Mouse (Mus musculus) forebrain, embryonic 11.5 days (tissue): ENCODE measurements around the gene 4930402F06Rik. TPM values are rescaled to one million over a fixed set of nuclear protein-coding genes. Genes with fewer than 3 reads are reported as not detected.

Experiments
- ATAC-seq: fragments of 200-750 bp; cut with Nextera tagmentation; replicated peaks from 2 replicates; pipeline ENCODE4 v1.8.0; 2017; ENCODE audit warnings: moderate TSS enrichment; ENCODE audit not compliant: low FRiP score
- DNase-seq: peaks from one replicate; pipeline ENCODE4 v3.0.0-alpha.2; 2017; ENCODE audit warnings: low spot score
- H3K27ac ChIP-seq: fragments of 300-500 bp; sonication (generic); 2 replicates; pipeline ENCODE4 v1.5.1; 2014; ENCODE audit warnings: low read depth, low read length
- H3K27me3 ChIP-seq: fragments of 300-500 bp; sonication (generic); 2 replicates; pipeline ENCODE4 v1.6.1; 2014; ENCODE audit warnings: mild to moderate bottlenecking, low read length, mixed read lengths; ENCODE audit not compliant: control insufficient read depth, insufficient read depth
- H3K36me3 ChIP-seq: fragments of 300-500 bp; sonication (generic); 2 replicates; pipeline ENCODE4 v1.6.1; 2014; ENCODE audit warnings: mild to moderate bottlenecking, low read length, moderate library complexity, mixed read lengths; ENCODE audit not compliant: control insufficient read depth, insufficient read depth
- H3K4me1 ChIP-seq: fragments of 300-500 bp; sonication (generic); replicated peaks from 2 replicates; pipeline ENCODE4 v1.6.1; 2014; ENCODE audit warnings: low read length, mixed read lengths; ENCODE audit not compliant: control insufficient read depth, insufficient read depth
- H3K4me2 ChIP-seq: fragments of 300-500 bp; sonication (generic); 2 replicates; pipeline ENCODE4 v1.6.1; 2014; ENCODE audit warnings: low read depth, mild to moderate bottlenecking, low read length, moderate library complexity, mixed read lengths; ENCODE audit not compliant: severe bottlenecking
- H3K4me3 ChIP-seq: fragments of 300-500 bp; sonication (generic); 2 replicates; pipeline ENCODE4 v1.5.1; 2014; ENCODE audit warnings: low read depth, low read length
- H3K9ac ChIP-seq: fragments of 300-500 bp; sonication (generic); 2 replicates; pipeline ENCODE4 v1.6.1; 2014; ENCODE audit warnings: low read length
- H3K9me3 ChIP-seq: fragments of 300-500 bp; sonication (generic); 2 replicates; pipeline ENCODE4 v1.6.1; 2016; ENCODE audit warnings: low read length, mixed read lengths; ENCODE audit not compliant: control insufficient read depth
- WGBS: fragments of 180-500 bp; shearing (Covaris S2); extraction: QIAGEN DNeasy Blood & Tissue Kit; methylation state at CpG from one replicate; pipeline ENCODE4 v1.1.7; 2014; 5-methylcytosine and 5-hydroxymethylcytosine counted together
- polyA plus RNA-seq: library from polyadenylated mRNA; unstranded; fragments of >200 nt; fragmentation: Nextera tagmentation; extraction: Ambion mirVana; gene quantifications from 2 replicates; pipeline ENCODE4 v1.2.1, GENCODE M21; 2014

Gene 4930402F06Rik
- polyA plus RNA-seq, 1 experiment from 2014 or later, result not detected

DNA sequence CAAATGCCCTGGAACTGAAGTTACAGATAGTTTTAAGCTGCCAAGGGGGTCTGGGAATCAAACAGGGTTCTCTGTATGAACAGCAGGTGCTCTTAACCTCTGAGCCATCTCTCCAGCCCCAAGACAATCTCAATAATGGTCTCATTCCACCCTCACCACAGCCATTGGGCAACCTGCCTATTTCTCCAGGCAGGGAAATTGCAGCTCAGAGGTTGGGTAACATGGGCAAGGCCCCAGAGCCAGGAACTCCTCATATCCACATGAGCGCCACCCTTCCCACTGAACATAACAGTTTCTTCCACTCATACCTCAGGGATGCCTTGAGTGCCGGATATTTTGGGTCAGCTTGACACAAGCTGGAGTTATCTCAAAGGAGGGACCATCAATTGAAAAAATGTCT is 40.8 kb upstream of the 4930402F06Rik start:
- DNase-seq (no peak), ATAC-seq (no peak)
- H3K9ac ChIP-seq, result no peak overlapping the region
- no peaks in the 10 kb centered on the region for H3K9me3 ChIP-seq
- H3K4me2 ChIP-seq, result no peak overlapping the region
- H3K36me3 ChIP-seq, result no peaks in the 10 kb centered on the region
- no peak overlapping the region for H3K27ac ChIP-seq
- 94% methylated on average over 2 of the region's 2 CpGs for WGBS
- H3K4me3 ChIP-seq, result no peak overlapping the region
- H3K4me1 ChIP-seq, result no peaks in the 10 kb centered on the region
- H3K27me3 ChIP-seq, result no peaks in the 10 kb centered on the region

DNA sequence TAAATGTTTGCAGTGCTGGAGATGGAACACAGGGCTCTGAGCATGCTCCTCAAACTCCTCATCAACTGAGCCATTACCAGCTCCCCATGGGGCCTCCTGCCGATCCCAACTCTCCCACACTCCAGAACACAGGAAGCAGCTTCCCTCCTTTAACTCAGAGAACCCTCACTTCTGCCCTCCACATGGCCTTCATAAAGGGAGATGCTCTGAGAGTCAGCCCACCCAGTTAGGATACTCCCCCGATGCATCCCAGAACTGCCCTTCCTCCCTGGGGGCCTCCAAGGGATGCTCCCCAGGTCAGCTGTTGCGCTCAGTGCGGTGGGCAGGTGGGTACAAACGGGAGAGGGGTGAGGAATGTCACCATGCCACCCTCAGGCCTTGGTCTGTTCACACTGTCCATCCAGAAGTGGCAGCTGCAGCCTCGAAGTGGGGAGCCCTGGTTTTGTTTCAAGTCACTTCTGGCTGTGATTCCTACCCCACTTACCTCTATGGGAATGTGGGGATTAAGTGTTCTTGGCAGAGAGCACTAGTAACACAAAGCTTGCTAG is 37.7 kb upstream of the 4930402F06Rik start:
- H3K4me2 ChIP-seq, result no peak overlapping the region
- no peak overlapping the region for H3K27ac ChIP-seq
- ATAC-seq, result no peak
- H3K9ac ChIP-seq, result no peak overlapping the region
- H3K9me3 ChIP-seq, result no peaks in the 10 kb centered on the region
- 89% methylated on average over 6 of the region's 6 CpGs for WGBS
- H3K36me3 ChIP-seq, result no peaks in the 10 kb centered on the region
- H3K4me1 ChIP-seq, result no peaks in the 10 kb centered on the region
- no peaks in the 10 kb centered on the region for H3K27me3 ChIP-seq
- no peak for DNase-seq
- H3K4me3 ChIP-seq, result no peak overlapping the region

DNA sequence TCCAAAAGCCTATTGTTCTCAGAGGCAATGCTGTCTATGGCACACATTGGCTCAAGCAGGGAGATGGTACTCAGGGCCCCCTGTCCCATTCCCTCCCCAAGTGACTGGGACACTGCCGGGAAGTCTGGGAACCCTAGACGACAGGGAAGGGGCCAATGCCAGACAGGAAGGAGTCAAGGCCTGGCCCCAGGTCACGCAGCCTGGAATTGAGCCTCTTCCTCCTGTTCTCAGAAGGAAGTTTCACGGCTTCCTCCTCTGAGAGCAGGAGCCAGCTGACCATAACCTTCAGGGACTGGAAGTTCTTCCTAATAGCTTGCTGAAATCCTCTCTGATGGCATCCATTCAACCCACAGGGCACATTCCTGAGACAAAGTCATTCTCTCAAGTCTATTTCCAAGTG is 36.5 kb upstream of the 4930402F06Rik start:
- Histone ChIP-seq H3K36me3 (no peaks in the 10 kb centered on the region), H3K9me3 (no peaks in the 10 kb centered on the region), H3K4me1 (no peaks in the 10 kb centered on the region), H3K27me3 (no peaks in the 10 kb centered on the region), H3K4me2 (no peak overlapping the region), H3K4me3 (no peak overlapping the region), H3K27ac (no peak overlapping the region), H3K9ac (no peak overlapping the region)
- ATAC-seq, result no peak
- WGBS, result 66% methylated on average over 4 of the region's 4 CpGs
- DNase-seq, result no peak

DNA sequence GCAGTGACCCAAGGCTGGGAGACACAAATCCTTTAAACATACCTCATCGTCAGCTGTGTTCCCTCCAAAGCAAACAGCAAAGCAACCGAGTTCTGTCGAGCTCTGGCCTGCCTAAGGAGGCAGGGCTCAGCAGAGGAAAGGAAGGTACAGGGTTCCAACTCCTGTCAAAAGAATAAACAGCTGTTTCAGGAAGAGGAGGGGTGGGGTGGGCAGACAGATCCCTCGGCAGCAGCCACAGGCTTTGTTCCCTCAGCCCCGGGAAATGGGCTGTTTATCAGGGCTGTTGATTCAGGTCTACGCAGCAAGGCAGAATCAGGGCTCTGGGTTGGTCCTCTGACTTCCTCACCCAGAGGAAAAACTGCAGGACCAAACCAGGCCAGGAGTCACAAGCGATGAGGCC is 35.5 kb upstream of the 4930402F06Rik start:
- DNase-seq (no peak), ATAC-seq (no peak)
- H3K27ac ChIP-seq, result no peak overlapping the region

DNA sequence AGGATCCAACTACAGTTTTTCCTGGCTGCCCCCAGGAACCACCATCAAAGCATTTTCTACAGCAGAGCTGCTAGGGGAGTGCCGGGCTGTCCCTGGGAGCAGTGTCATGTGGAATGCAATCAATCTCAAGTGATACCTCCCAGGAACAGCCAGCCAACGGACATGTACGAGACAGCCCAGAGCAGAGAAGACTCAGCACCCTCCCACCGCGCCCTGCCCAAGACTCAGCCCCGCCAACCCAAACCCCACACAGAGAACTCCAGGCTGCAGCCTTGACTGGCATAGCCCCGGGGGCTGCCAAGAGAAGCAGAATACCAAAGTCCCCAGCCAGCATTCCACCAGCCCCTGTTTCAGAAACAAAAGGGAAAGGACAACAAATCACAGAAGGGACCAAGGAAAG is 35.0 kb upstream of the 4930402F06Rik start:
- H3K4me1 ChIP-seq, result no peaks in the 10 kb centered on the region
- no peaks in the 10 kb centered on the region for H3K36me3 ChIP-seq
- ATAC-seq, result no peak
- no peaks in the 10 kb centered on the region for H3K27me3 ChIP-seq
- H3K27ac ChIP-seq, result no peak overlapping the region
- no peak for DNase-seq
- WGBS, result 68% methylated on average over 7 of the region's 7 CpGs
- H3K9me3 ChIP-seq, result no peaks in the 10 kb centered on the region
- H3K4me3 ChIP-seq, result no peak overlapping the region
- no peak overlapping the region for H3K9ac ChIP-seq
- no peak overlapping the region for H3K4me2 ChIP-seq

More for the DNA sequence above, 35.5 kb upstream of the 4930402F06Rik start:
- no peaks in the 10 kb centered on the region for H3K9me3 ChIP-seq
- H3K4me1 ChIP-seq, result no peaks in the 10 kb centered on the region
- no peak overlapping the region for H3K4me2 ChIP-seq
- no peak overlapping the region for H3K4me3 ChIP-seq
- H3K27me3 ChIP-seq, result no peaks in the 10 kb centered on the region
- 51% methylated on average over 7 of the region's 7 CpGs for WGBS
- H3K36me3 ChIP-seq, result no peaks in the 10 kb centered on the region
- H3K9ac ChIP-seq, result no peak overlapping the region

DNA sequence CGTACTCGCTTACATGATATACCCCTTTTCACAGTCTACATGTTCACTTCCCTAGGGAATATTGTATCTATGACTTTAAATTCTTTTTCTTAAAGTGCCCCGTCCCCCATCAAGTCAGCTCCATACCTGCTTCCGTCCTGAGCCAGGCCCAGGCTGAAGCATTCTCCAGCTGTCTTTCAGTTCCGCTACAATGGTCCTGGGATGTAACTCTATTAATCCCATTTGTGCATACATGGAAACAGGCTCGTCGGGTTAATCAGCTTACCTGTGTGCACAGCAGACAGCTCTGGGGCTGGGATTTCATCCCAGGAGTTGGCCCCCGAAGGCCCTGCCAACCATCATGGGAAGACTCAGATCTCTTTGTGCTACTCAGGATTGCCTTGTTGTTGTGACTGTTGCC is 33.8 kb upstream of the 4930402F06Rik start:
- Histone ChIP-seq H3K27me3 (no peaks in the 10 kb centered on the region), H3K4me2 (no peak overlapping the region), H3K36me3 (no peaks in the 10 kb centered on the region), H3K9ac (no peak overlapping the region), H3K27ac (no peak overlapping the region), H3K4me1 (no peaks in the 10 kb centered on the region), H3K9me3 (no peaks in the 10 kb centered on the region), H3K4me3 (no peak overlapping the region)
- no peak for DNase-seq
- no peak for ATAC-seq
- WGBS, result 79% methylated on average over 8 of the region's 8 CpGs

DNA sequence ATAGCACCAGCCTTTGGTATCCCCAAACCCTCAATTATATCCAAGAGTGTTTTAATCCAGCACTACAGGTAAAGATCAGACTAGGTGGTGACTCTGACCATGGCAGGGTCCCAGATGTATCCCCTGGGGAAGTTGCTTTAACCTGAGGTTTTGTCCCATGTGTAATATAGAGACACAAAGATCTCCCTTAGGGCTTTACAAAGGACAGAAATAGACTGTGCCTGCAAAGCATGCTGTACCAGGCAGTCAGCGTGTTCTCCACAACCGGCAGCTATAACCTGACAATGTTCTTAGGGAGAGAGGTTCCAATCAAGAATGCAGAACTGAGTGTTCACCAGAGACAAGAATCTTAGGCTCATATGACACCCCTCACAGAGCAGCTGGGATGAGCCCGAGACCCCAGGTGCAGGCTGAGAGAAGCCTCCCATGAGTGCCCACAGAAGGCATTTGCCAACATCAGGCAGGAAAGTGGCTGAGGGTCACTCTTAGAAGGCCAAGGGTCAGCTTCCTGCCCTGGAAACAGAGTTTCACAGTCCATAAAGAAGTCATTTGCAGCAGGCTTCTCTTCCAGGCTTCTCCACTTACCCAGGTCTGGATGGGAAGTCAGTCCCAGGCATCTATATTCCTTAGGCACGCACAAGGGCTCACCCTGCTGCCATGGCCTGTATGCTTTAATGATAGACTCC is 31.8 kb upstream of the 4930402F06Rik start:
- Histone ChIP-seq H3K4me2 (no peak overlapping the region), H3K9ac (no peak overlapping the region), H3K4me1 (no peaks in the 10 kb centered on the region), H3K9me3 (no peaks in the 10 kb centered on the region), H3K27ac (no peak overlapping the region), H3K4me3 (no peak overlapping the region), H3K27me3 (no peaks in the 10 kb centered on the region), H3K36me3 (no peaks in the 10 kb centered on the region)
- 85% methylated on average over 4 of the region's 4 CpGs for WGBS
- DNase-seq (no peak), ATAC-seq (no peak)

DNA sequence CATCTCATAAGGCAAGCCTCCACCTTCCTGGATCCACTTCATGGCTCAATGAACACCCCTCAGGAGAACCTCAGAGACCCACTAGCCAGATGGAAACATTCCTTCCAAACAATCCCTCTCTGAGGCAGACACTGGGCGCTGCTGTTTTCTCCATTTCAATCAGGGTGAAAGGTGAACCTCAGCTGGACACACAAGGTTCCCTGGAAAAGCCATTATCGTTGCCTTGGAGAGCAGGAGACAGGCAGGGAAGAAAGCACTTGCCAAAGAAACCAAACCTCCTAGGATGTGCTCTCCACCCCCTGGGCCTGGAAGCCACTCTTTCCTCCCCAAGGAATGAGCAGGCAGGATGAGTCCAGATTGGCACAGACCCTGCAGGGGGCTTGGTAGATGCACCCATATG is 30.6 kb upstream of the 4930402F06Rik start:
- Histone ChIP-seq H3K9ac (no peak overlapping the region), H3K4me3 (no peak overlapping the region), H3K27ac (no peak overlapping the region), H3K27me3 (no peaks in the 10 kb centered on the region), H3K4me1 (no peaks in the 10 kb centered on the region), H3K4me2 (no peak overlapping the region), H3K36me3 (no peaks in the 10 kb centered on the region), H3K9me3 (no peaks in the 10 kb centered on the region)
- no peak for ATAC-seq
- 45% methylated on average over 2 of the region's 2 CpGs for whole genome bisulfite sequencing
- no peak for DNase-seq

DNA sequence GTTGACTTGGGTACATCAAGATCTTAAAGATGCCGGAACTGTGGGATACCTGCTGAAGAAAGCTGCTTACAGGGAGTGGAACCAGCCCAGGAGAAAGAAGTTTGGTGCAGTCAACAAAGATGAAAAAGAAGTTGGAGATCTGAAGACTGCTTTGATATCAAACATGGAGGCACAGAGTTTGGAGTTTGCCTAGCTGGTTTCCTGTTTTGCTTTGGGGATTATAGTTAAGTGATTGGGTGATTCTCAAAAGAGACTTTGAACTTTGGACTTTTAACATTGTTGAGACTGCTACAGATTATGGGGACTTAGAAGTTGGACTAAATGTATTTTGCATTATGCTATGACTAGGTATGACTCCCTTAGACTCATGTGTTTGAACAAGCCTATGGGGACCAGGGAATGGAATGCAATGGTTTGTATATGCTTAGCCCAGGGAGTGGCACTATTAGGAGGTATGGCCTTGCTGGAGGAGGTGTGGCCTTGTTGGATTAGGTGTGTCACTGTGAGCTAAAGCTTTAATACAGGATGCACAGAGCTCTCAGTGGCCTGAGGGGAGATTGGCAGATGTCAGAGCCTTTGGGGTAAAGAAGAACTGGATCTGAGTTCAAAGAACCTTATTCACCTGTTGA is 26.9 kb upstream of the 4930402F06Rik start:
- Histone ChIP-seq H3K4me1 (no peaks in the 10 kb centered on the region), H3K36me3 (no peaks in the 10 kb centered on the region; the same call in 1 of the 2 replicates), H3K4me2 (no peak overlapping the region), H3K27ac (no peak overlapping the region), H3K9me3 (peaks cover 2% of the 10 kb centered on the region; the same call in 1 of the 2 replicates), H3K9ac (no peak overlapping the region), H3K27me3 (no peaks in the 10 kb centered on the region), H3K4me3 (no peak overlapping the region)
- ATAC-seq (no peak), DNase-seq (no peak)
- 89% methylated on average over 1 of the region's 1 CpGs for WGBS
